Mouse (Mus musculus) erythroblast, embryonic 14.5 days (primary cell): ENCODE results near the gene Upp2.

Experiments
- GATA1 ChIP-seq: IDR thresholded peaks from 2 replicates; pipeline ENCODE4 v1.6.1; 2012; ENCODE audit warnings: low read length, inconsistent platforms, mixed read lengths
- TAL1 ChIP-seq: IDR thresholded peaks from 3 replicates; pipeline ENCODE4 v1.6.1; 2012; ENCODE audit warnings: low read length, inconsistent platforms, mixed read lengths

DNA sequence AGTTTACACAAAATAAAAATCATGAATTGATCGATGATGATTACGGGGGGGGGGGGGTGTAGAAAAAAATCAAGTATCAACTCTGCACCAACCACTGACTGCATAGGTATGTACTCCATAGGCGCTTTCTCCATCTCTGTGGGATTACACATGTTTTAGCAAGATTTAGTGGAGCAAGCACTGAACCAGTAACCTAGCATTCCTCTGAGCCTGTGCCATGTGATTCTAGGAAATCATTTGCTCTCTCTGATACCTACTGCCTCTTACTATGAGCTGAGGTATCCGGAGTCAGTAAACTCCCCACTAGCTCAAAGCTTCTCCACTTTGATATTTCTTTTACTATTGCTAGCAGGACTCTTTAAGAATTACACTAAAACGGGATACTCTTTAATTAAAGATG is 43.2 kb upstream of the Upp2 start:
- TF ChIP-seq GATA1 (no peak), TAL1 (no peak)
